Mouse (Mus musculus): ENCODE results near the gene Stpg1. TPM values are rescaled to one million over a fixed set of nuclear protein-coding genes. Genes with fewer than 3 reads are reported as not detected.

Gene Stpg1
- total RNA-seq, 2 experiments from 2014 or later = not detected

DNA sequence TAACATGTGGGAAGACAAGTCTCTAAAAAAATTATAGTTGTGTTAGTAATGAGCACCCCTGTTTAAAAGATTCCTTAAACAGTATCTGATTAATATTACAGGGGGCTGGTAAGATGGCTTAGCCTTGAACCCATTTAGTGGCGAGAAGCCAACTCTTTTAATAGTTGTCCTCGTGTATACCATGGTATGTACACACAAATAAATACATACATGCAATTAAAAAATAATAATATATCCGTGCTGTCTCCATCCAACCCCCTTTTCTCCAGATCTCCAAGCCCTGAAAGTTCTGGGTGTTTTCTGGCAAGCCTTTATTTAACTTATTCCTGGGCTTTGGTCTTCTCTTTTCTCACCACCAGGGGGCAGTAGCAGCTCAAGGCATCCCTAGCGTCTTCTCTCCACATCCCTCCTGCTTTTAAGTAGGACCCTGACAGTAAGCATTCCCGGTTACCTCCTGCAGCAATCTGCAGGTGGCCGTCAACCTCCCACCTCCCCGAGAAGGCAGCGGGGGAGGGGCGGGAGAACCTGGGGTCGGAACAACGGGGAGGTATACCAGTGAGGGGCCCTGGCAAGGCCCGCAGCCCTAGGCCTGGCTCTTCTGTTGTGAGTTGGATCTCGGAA is 13.9 kb downstream of the Stpg1 start:
- peak; percentile 54; the same call in 1 of the 2 replicates for ATAC-seq (replicated peaks; ENCODE audit: low FRiP score, poor library complexity, severe bottlenecking)

DNA sequence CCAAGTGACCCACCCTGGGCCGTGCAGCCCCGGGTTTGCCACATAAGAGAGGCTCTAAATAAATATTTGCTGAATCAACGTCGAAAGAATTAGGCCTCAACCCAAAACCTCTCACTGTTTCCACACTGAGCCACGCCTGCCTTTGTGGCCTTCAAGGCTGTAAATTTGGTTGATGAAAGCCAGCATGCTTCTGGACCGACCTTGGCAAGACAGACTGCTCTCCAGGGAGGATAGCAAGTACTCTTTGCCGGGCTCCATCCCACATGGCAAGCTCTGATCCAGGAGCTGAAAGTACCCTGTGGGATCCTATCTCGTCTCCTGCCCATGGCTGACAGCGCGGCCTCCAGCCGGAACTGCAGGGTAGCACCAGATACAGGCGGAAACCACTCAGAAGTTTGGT is 14.9 kb downstream of the Stpg1 start:
- ATAC-seq (replicated peaks; ENCODE audit: low FRiP score, poor library complexity, severe bottlenecking) = no peak

DNA sequence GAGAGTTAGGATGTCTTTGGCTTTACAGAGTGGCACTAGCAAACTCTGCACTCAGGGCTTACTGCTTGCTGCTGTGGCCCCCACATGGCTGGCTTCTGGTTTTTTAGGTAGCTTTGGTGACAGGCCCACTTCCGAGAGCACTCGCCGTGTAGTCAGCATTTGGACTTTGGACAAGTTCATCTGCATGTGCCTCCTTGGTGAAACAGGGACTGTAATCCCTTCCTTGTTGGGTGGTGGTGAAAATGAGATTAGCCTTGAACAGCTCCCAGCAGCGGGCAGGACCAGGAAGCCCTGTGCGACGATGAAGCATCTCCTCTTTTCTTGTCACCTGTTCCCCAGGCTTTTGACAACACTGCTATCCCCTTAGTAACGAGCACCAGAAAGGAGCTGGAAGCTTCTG is 19.3 kb downstream of the Stpg1 start:
- ATAC-seq (replicated peaks; ENCODE audit: low FRiP score, poor library complexity, severe bottlenecking) = no peak

DNA sequence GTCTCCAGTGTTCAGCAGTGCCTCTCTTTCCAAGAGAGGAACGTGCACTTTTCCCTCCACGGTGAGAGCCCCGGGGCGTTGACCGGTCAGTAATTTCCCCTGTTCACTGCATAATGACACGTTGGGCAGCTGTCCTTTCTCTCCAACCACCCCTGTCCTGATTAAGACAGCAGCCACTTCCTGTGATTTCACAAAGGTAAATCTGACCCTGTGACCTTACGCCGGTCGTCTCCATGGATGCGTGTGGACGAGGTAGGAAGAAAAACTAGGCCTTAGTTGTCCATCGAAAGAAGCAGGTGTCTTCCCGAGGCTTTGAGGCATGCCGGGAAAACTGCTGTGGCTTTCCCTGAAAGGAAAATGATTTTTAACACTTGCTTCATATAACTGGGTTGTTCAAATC is 20.3 kb downstream of the Stpg1 start:
- no peak for ATAC-seq (replicated peaks; ENCODE audit: low FRiP score, poor library complexity, severe bottlenecking)

DNA sequence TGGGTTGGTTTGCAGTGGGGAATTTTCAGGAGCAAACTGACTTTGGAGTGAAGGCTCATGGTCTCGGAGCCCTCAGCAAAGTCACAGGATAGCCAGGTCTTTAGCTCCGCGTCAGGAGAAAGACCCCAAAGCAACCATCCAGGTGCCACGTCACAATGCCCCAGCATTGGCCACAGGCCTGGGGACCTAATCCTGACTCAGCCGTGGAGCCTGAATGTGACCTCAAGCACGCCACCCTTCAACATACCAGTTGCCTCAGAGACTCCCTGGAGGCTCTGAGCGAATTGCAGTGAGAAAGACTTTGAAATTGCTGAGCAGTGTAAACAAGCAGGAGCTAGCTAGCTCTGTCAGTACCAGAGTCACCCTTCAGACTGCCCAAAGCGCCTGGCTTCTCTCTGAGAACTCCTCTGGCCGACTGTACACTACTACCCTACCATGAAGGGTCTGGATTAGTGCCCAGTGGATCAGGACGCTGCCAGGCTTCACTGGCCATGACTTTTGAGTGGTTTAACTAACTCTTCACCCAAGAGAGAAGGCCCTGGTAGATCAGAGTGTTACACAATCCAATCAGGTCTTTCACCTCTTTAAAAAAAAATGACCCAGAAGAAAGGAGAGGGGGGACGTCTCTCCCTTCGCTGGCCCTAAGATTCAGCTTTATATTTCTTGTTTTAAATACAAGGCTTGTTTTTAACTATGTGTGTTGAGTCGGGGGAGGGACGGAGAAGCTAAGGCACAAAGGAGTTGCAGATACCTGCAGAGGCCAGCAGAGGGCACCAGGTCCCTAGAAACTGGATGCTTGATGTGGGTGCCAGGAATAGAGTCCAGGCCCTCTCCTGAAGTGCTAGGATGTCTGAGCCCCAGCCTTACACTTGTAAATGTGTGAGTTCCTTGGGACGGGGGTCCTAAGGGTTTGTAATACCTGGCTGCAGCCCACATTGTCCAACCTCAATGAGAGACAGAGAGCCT is 22.0 kb downstream of the Stpg1 start:
- ATAC-seq (replicated peaks; ENCODE audit: low FRiP score, poor library complexity, severe bottlenecking) = peak; percentile 71

DNA sequence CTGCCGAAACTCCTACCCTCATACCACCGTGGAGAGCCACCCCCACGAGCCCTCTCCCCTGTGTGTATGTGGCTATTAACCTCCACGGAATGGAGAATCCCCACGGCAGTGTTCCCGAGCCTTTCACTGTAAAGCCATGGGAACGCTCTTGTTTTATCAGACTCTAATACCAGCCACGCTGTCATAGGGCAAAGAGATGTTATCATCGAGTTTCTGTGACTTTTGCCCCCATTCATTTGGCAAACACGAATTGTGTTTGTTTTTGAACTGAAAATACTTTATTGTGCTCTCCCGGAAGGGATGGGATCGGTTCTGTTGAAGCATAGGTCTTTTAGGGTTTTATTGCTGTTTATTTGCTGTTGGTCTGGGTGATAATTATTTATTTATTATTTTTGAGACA is 23.5 kb downstream of the Stpg1 start:
- no peak for ATAC-seq (replicated peaks; ENCODE audit: low FRiP score, poor library complexity, severe bottlenecking)

DNA sequence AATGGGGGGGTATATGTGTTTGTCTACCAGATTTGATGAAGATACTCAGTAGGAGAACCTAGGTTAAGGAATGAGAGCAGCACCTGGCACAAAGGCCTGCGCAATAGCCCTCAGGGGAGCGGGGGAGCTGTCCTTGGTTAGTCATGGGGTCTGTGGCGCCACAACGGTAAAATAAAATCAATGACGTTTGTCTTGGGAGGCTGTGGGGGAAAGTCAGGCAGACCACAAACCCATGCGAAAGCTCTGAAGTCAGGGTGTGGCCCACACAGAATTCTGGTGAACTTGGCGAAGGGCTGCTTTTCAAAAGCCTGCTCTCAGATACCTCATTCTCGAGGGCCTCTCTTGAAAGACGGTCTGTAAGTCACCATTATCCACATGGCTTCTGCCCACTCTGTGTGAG is 25.8 kb downstream of the Stpg1 start:
- no peak for ATAC-seq (replicated peaks; ENCODE audit: low FRiP score, poor library complexity, severe bottlenecking)

DNA sequence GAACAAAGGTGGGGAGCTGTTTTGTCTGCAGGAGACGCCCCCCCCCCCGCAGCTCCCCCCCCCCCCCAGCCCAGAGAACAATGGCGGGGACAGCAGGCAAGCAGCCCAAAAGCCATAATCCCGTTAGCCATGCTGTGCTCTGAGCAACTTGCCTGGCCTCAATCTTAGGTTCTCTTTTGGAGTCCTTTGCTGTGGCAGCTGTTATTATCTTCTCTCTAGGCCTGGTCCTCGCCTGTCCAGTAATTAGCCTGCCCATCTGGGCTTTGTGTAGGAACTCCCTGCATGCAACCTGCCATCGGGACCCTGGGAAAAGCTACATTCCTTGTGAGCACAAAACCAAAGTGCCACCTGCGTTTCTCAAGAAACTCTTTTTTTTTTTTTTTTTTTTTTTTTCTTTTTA is 29.3 kb downstream of the Stpg1 start:
- no peak for ATAC-seq (replicated peaks; ENCODE audit: low FRiP score, poor library complexity, severe bottlenecking)

DNA sequence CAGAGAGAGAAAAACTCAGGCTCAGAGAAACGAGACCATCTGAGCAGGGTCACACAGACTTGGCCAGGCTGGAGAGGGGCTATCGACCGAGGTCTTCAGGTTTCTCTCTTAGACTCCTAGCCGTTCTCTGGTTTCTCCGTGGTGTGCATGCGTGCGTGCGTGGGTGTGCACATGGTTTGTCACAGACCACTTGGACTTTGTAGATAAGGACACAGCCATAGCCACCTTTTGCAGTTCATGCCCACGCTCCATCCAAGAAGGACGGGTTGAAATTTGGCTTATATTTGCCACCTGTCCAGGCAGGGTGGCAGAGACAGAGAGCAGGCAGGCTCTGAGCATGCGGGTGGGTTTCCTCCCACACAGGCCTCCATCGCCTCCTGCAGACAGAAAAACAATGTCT is 30.5 kb downstream of the Stpg1 start:
- no peak for ATAC-seq (replicated peaks; ENCODE audit: low FRiP score, poor library complexity, severe bottlenecking)

DNA sequence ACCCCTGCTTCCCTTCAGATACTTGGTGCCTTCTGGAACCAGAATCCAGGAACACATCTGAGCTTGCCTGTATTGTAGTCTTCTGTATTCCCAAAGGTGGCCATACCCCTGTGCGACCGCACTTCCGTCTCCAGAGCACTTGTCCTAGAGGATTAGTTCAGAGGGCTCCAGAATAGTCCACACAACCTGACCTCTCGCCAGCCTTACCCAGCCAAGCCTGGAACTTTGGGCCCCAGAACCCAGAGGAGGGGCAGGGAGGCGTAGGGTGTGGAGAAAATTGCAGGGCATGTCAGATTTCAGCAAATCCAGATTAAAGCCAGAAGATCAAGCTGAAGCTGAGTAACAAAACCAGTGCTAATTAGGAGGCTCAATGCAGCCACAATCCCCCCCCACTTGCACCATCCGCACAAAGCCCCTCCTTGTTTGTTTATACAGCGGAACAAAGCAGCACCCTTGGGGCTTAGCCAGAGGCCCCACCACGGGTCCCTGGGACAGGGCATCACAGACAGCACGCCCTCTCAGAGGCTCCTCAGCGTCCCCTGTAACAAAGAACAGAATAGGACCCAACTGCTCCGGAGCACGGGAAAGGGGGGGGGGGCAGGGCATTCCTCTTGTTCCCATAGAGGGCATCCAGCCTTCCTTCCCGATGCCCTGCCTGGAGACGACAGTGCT is 31.6 kb downstream of the Stpg1 start:
- ATAC-seq (replicated peaks; ENCODE audit: low FRiP score, poor library complexity, severe bottlenecking) = no peak

DNA sequence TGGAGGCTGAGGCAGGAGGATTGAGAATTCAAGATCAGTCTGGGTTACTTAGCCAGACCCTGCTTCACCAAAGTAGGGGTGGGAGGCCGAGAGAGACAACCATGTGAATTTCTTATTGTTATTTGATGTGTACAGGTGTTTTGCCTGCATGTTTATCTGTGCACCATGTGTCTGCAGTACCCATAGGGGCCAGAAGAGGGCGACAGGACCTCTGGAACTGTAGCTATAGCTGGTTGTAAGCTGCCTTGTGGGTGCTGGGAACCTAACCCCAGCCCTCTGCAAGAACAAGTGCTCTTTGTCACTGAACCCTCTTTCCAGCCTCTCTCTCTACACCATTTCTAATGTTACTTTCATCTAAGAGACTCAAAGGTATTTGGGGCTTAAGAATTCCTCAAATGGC is 35.7 kb downstream of the Stpg1 start:
- no peak for ATAC-seq (replicated peaks; ENCODE audit: low FRiP score, poor library complexity, severe bottlenecking)

DNA sequence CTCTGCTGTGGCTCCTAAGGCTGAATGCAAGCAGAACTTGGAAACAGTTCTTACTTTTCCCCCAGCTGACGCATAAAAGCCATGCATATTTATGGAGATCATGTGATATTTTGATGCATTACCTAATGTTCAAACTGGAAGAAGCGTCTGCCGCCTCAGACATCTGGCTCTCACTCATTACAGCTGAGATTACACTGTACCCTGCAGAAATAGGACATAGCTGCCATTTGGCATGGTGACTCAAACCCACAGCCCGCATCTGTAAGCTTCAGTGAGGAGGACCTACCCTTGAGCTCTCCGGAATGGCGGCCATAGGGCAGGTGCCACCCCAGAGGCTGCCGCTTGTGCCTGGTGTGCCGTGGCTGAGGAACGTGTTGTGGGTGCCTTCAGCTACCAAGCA is 36.6 kb downstream of the Stpg1 start:
- ATAC-seq (replicated peaks; ENCODE audit: low FRiP score, poor library complexity, severe bottlenecking) = no peak

DNA sequence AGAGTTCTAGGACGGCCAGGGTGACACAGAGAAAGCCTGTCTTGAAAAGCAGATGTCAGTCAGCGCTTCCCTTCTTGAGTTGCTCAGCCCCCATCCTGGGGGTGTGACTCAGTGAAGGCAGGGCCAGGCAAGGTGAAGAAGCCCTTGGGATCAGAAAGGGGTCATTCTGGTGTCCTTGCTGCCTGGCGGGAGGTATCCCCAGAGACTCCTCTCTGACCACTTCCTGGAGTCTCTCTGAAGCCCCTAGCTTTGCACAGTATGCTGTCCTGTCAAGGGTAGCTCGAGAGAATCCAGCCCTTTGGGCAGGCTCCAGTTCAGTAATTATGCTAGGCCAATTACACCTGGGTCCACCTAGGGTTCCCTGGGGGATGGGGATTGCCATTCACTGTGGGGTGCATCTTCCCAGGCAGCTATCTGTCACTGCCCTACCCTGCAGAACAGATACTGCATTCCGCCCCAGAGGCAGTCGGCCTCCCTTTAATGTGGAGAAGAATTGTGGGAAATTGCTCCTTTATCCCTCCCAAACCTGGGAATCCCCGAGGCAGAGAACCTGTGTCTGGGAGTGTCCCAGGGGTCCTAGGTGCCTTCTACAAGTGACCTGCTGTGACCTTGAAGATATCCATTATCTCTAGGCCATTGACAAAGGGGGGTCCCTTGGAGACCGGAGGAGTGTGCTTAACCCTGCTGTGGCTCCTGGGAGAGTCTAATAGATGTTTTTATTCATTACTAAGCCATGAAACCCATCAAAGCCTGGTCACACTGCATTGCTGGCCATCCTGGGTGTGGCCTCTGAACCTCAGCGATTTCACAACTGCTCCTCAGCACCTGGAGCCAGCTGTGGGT is 37.4 kb downstream of the Stpg1 start:
- ATAC-seq (replicated peaks; ENCODE audit: low FRiP score, poor library complexity, severe bottlenecking) = no peak

DNA sequence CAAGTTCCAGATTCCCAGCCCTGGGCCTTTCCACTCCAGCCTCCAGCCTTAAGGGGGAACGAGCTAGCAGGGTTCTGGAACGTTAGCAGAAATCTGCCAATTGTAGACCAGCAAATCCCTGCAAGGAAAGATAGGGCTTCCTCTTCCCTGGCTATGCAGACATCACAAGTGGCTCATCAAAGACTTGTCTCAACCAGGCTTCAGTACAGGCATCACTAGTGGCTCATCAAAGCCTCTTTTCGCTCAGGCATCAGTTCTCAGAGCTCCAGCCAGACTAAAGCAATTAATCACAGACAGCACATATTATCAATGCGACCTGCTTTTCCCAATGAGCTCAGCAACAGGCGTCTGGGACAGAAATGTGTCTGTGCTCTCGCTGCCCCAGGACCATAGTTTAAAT is 38.4 kb downstream of the Stpg1 start:
- no peak for ATAC-seq (replicated peaks; ENCODE audit: low FRiP score, poor library complexity, severe bottlenecking)

DNA sequence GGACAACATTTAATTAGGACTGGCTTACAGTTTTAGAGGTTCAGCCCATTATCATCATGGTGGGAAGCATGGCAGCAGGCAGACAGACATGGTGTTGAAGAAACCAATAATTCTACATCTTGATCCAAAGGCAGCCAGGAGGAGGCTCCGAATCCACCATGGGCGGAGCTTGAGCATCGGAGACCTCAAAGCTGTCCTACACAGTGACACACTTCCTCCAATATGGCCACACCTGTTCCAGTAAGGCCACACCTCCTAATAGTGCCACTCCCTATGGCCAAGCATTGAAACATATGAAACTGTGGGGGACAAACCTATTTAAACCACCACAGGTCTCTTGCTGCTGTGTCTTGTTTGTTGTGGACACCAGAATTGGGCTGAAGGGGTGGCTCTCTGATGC is 40.4 kb downstream of the Stpg1 start:
- ATAC-seq (replicated peaks; ENCODE audit: low FRiP score, poor library complexity, severe bottlenecking) = no peak

DNA sequence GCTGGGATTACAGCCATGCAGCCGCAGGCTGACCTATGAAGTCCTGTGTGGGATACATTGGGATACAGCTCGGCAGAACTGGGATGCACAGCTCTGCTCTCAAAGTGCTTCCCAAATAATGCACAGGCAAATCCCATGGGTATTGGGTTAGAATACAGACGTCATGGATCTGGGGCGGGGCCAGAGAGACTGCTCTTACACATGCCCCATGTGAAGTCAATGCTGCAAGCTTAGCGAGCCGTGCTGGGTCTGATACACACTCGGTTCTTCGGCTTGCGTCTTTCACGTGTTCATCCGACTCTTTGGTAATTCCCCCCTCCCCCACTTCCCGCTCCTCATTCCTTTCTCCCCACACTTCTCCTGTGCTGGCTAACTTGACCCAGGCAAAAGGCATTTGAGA is 44.5 kb downstream of the Stpg1 start:
- no peak for ATAC-seq (replicated peaks; ENCODE audit: low FRiP score, poor library complexity, severe bottlenecking)

DNA sequence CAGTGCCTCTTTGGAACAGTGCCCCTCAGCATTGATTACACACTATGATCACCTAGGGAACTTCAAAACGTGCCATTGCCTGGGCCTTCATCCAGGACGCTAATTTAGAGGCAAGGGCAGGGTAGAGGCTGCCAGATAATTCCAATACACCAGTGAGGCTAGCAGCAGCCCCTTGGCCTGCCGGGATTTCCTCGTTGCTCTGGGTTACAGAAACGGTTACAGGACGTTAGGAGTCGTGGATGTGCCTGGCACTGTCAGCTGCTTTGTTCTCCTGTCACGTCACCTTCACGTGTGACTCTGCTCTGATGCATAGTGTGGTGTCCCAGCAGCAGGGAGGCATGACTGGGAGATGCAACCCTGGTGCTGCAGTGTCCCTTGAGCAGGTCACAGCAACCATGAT is 45.5 kb downstream of the Stpg1 start:
- ATAC-seq (replicated peaks; ENCODE audit: low FRiP score, poor library complexity, severe bottlenecking) = no peak

DNA sequence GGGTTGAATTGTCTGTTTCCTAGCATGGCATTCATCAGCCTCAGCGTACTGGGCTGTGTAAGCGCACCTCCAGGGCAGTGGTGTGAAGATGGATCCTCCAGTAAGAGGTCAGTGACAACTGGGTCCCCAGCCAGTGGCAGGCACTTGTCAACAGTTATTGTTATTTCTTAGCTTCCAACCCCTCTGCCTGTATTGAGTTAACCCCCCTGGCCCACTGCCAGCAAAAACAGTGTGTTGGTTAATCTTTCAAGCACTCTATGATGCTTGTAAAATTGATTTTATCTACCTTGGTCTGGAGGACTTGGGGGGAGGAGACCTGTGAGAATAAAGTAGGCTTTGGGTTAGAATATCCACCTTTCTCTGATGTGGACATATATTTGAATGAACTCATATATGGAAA is 49.7 kb downstream of the Stpg1 start:
- no peak for ATAC-seq (replicated peaks; ENCODE audit: low FRiP score, poor library complexity, severe bottlenecking)

DNA sequence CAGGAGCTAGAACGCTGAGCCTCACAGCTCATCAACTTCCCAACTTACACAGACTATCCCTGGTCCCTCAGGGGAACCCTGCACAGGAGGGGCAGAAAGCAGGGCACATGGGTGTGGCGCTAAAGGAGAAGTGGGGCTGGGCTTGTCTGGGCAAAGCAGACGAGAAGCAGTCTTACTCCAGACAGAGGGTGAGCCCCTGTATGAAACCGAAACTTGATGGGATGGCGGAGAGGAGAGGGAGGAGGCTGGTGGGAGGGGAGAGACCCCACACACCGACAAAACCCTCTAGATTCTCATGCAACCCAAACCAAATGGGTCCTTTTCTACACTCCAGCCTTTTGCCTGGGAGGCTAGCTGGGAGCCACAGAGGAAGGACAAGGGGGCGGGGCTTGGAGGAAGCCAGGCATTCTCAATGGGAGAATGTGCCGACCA is 50.5 kb downstream of the Stpg1 start:
- no peak for ATAC-seq (replicated peaks; ENCODE audit: low FRiP score, poor library complexity, severe bottlenecking)

DNA sequence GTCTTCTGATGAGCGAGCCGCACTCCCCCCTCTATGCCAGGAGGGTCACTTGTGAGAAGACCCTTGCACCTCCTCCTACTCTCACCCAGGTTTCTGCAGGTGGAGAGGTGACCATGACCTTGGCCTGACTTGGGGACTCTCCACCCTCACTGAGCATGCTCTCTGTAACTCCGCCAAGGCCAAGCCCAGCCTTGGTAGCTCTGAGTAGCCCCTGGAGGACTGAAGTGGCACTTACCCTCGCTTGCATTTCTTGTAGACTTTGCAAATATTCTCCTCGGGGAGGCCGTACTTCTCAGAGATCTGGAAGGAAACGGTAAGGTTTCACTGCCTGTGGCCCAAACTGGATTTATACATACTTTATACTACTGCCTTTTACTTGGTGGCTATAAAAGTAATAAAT is 51.4 kb downstream of the Stpg1 start:
- ATAC-seq (replicated peaks; ENCODE audit: low FRiP score, poor library complexity, severe bottlenecking) = no peak
